Mouse (Mus musculus) kidney, embryonic 16.5 days (tissue): Measurements from ENCODE around the gene Ankrd23. TPM values are rescaled to one million over a fixed set of nuclear protein-coding genes. Genes with fewer than 3 reads are reported as not detected.

Experiments used
- ATAC-seq: fragments of 200-750 bp; cut with Nextera tagmentation; 2 replicates; pipeline ENCODE4 v1.8.0; 2017; ENCODE audit warnings: moderate TSS enrichment; ENCODE audit not compliant: low FRiP score, low TSS enrichment
- H3K27ac ChIP-seq: fragments of 300-500 bp; sonication (generic); 2 replicates; pipeline ENCODE4 v1.5.1; 2014; ENCODE audit warnings: low read length
- H3K27me3 ChIP-seq: fragments of 300-500 bp; sonication (generic); 2 replicates; pipeline ENCODE4 v1.6.1; 2014; ENCODE audit warnings: low read length, control low read depth, mixed read lengths; ENCODE audit not compliant: insufficient read depth
- H3K36me3 ChIP-seq: fragments of 300-500 bp; sonication (generic); 2 replicates; pipeline ENCODE4 v1.6.1; 2014; ENCODE audit warnings: low read length, control low read depth, mixed read lengths; ENCODE audit not compliant: insufficient read depth
- H3K4me1 ChIP-seq: fragments of 300-500 bp; sonication (generic); 2 replicates; pipeline ENCODE4 v1.6.1; 2014; ENCODE audit warnings: low read length, control low read depth, mixed read lengths; ENCODE audit not compliant: insufficient read depth
- H3K4me2 ChIP-seq: fragments of 300-500 bp; sonication (generic); replicated peaks from 2 replicates; pipeline ENCODE4 v1.6.1; 2014; ENCODE audit warnings: low read depth, low read length
- H3K4me3 ChIP-seq: fragments of 300-500 bp; sonication (generic); 2 replicates; pipeline ENCODE4 v1.5.1; 2014; ENCODE audit warnings: mild to moderate bottlenecking, low read length
- H3K9ac ChIP-seq: fragments of 300-500 bp; sonication (generic); replicated peaks from 2 replicates; pipeline ENCODE4 v1.6.1; 2014; ENCODE audit warnings: low read length
- H3K9me3 ChIP-seq: fragments of 300-500 bp; sonication (generic); 2 replicates; pipeline ENCODE4 v1.6.1; 2016; ENCODE audit warnings: low read length, control low read depth
- WGBS: fragments of 180-500 bp; shearing (Covaris S2); extraction: QIAGEN DNeasy Blood & Tissue Kit; methylation state at CpG from one replicate; pipeline ENCODE4 v1.1.7; 2014; 5-methylcytosine and 5-hydroxymethylcytosine counted together
- polyA plus RNA-seq: library from polyadenylated mRNA; unstranded; fragments of >200 nt; fragmentation: Nextera tagmentation; extraction: Ambion mirVana; gene quantifications from 2 replicates; pipeline ENCODE4 v1.2.1, GENCODE M21; 2015

Ankrd23 gene
- polyA plus RNA-seq, 1 experiment from 2014 or later, result 15.2 TPM

DNA sequence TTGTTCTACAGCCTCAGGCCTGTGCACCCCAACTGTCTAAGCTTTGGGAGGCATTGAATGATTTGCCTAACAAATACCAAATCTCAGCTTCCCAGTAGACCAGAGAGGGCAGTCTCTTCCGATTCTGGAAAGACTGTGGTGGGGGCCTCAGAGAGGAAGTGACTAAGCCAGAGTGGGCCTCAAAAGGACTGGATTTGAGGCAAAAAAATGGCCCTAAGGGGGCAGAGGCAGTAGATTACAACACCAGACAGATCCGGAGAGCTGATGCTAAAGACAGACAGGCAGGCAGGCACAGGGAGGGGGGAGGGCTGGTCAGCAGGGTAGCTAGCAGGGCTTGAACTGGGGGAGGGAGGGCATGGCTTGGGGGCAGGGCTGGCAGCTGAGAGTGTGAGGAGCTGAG lies 29.7 kb upstream of the Ankrd23 start:
- H3K4me2 ChIP-seq, result no peak overlapping the region
- no peaks in the 10 kb centered on the region for H3K36me3 ChIP-seq
- peaks cover 82% of the 10 kb centered on the region for H3K4me1 ChIP-seq
- peak overlapping the region; percentile 18; the same call in 1 of the 2 replicates for H3K9ac ChIP-seq
- no peak overlapping the region for H3K4me3 ChIP-seq
- no peak for ATAC-seq
- H3K27me3 ChIP-seq, result no peaks in the 10 kb centered on the region
- 13% methylated on average over 2 of the region's 2 CpGs for WGBS
- H3K27ac ChIP-seq, result no peak overlapping the region
- no peaks in the 10 kb centered on the region for H3K9me3 ChIP-seq

DNA sequence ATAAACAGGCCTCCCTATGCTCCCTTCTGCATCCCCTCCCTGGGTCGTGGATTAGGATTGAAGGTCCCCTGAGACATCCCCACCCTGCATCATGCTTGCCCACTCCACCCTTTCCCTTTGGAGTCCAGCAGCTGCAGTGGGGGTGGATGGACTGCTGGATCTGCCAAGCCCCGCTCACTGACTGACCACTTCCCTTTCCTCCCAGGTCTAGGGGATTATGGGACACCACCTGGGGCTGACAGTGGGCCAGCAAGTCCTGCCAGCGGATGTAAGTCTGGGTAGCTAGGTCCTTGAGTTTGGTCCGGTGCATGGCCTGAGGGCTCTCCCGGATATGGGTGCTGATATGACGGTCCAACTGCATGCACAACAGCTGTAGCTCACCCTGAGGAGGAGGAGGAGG lies 27.4 kb upstream of the Ankrd23 start:
- WGBS, result 67% methylated on average over 6 of the region's 6 CpGs

DNA sequence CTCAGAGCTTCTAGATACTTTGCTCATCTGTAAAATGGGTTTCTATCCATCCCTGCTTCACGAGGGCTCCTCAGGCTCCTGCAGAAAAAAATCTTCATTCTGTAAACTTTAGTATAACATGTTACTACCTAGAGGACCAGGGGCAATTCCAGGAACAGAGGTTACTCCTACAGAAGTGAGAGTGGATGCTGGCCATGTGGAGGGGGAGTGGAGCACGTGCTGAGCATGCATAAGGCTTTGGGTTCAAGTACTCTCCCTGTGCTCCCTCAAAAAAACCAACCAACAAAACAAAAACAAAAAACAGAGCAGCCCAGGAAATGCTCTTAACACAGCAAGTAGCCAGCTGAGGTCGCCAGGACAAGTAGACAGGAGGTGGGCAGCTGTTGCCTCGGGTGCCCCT lies 26.9 kb upstream of the Ankrd23 start:
- 40% methylated on average over 4 of the region's 4 CpGs for WGBS
- H3K4me1 ChIP-seq, result peaks cover 84% of the 10 kb centered on the region
- no peaks in the 10 kb centered on the region for H3K9me3 ChIP-seq
- no peak overlapping the region for H3K4me3 ChIP-seq
- H3K27ac ChIP-seq, result peak overlapping the region; percentile 73; the same call in 1 of the 2 replicates
- ATAC-seq, result no peak
- H3K27me3 ChIP-seq, result no peaks in the 10 kb centered on the region
- H3K9ac ChIP-seq, result no peak overlapping the region
- H3K4me2 ChIP-seq, result no peak overlapping the region
- H3K36me3 ChIP-seq, result no peaks in the 10 kb centered on the region

More for the DNA sequence above, 27.4 kb upstream of the Ankrd23 start:
- no peak overlapping the region for H3K4me2 ChIP-seq
- ATAC-seq, result no peak
- H3K36me3 ChIP-seq, result no peaks in the 10 kb centered on the region
- no peak overlapping the region for H3K4me3 ChIP-seq
- no peak overlapping the region for H3K27ac ChIP-seq
- H3K9ac ChIP-seq, result no peak overlapping the region
- no peaks in the 10 kb centered on the region for H3K9me3 ChIP-seq
- H3K4me1 ChIP-seq, result peaks cover 84% of the 10 kb centered on the region
- H3K27me3 ChIP-seq, result no peaks in the 10 kb centered on the region

DNA sequence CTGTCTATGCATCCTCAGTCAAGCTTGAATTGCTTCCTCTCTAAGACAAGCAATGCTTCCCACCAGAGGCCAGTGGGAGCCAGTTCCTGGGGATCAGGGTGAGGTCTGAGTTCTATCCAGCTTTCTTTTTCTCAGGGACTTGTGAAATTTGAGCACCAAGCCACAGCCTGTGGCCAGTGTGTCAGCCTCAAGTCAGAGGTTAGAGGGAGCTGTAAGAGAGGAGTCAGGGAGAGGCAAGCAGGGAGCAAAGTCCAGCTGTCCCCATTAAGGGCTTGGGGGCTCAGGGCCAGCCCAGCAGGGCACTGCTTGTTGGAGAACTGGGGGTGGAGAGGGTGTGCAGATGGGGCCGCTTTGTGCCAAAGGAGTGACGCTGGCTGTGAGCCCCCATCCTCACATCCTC lies 26.5 kb upstream of the Ankrd23 start:
- Histone ChIP-seq H3K27ac (peak overlapping the region; percentile 73), H3K9ac (peak overlapping the region; percentile 6; the same call in 1 of the 2 replicates), H3K9me3 (no peaks in the 10 kb centered on the region), H3K4me2 (no peak overlapping the region), H3K4me3 (no peak overlapping the region), H3K27me3 (no peaks in the 10 kb centered on the region), H3K4me1 (peaks cover 84% of the 10 kb centered on the region), H3K36me3 (no peaks in the 10 kb centered on the region)
- peak; percentile 14 for ATAC-seq
- 29% methylated on average over 2 of the region's 2 CpGs for WGBS

DNA sequence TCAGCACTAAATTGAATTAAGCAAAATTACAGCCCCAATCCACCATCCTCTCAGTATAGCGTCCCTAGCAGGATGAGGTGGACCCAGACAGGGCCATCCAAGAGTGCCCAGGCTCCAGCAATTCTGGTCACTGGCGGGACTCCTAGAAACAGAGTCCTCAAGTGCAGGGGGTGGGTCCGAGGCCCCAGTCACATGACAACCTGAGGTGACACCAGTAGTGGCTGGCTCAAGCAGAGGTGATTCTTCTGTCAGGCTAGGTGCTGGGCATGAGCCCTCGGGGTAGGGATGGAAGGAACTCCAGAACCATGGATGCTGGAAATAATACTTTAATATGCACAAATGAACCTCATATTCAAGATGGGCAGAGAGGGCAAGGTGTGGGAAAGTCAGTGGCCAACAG lies 25.7 kb upstream of the Ankrd23 start:
- no peaks in the 10 kb centered on the region for H3K27me3 ChIP-seq
- 0 out of 2 replicates have a peak overlapping the region, but pooled peaks have one; percentile 5 for H3K9ac ChIP-seq
- H3K4me3 ChIP-seq, result no peak overlapping the region
- no peaks in the 10 kb centered on the region for H3K36me3 ChIP-seq
- no peaks in the 10 kb centered on the region for H3K9me3 ChIP-seq
- H3K4me1 ChIP-seq, result peaks cover 78% of the 10 kb centered on the region
- no peak overlapping the region for H3K4me2 ChIP-seq
- ATAC-seq, result no peak
- WGBS, result 50% methylated on average over 4 of the region's 4 CpGs
- H3K27ac ChIP-seq, result no peak overlapping the region; the same call in 1 of the 2 replicates

DNA sequence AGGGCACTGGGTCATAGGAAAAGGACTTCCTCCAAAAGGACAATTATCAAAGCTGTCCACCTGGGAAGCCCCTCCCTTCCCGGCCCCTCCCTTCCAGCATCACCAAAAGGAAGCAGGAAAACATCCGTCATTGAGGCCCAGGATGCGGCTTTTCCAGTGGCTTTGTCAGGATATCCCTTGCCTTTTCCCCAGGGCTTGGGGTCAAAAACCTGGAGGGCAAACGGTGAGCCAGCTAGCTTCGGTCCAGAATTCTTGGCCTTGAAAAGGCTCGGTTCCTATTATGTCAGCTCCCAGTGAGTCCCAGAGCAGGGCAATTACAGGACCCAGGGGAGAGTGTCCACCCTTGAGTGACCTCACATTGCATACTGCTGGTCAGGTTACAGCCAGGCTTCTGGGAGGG lies 24.2 kb upstream of the Ankrd23 start:
- ATAC-seq, result no peak
- H3K9me3 ChIP-seq, result no peaks in the 10 kb centered on the region
- no peak overlapping the region for H3K9ac ChIP-seq
- H3K4me3 ChIP-seq, result no peak overlapping the region
- peak overlapping the region; percentile 69 for H3K27ac ChIP-seq
- no peak overlapping the region for H3K4me2 ChIP-seq
- WGBS, result 20% methylated on average over 6 of the region's 6 CpGs
- peaks cover 67% of the 10 kb centered on the region for H3K4me1 ChIP-seq
- H3K36me3 ChIP-seq, result no peaks in the 10 kb centered on the region
- H3K27me3 ChIP-seq, result no peaks in the 10 kb centered on the region

DNA sequence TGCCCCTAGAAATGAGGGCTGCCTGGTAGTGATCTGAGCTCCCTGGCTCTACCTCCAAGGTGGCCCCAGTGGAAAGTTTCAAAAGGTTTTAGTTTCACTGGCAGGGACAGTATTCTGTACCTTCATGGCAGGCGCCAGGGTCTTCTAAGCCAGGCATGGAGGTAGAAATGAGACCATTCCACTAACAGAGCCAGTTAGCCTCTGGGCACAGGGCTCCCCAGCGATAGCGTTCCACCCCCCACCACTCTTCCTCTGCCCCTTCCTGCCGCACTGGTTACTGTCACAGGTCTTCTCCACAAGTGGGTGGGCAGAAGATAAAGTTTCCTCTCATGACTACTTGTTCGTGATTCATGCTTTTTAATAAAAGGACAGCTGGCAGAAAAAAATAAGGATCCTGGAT lies 23.2 kb upstream of the Ankrd23 start:
- no peak for ATAC-seq
- peaks cover 76% of the 10 kb centered on the region for H3K4me1 ChIP-seq
- H3K27me3 ChIP-seq, result no peaks in the 10 kb centered on the region
- H3K9me3 ChIP-seq, result no peaks in the 10 kb centered on the region
- H3K4me3 ChIP-seq, result no peak overlapping the region
- H3K36me3 ChIP-seq, result 0 out of 2 replicates have a peak, but pooled peaks cover 3% of the 10 kb centered on the region
- no peak overlapping the region; the same call in 1 of the 2 replicates for H3K9ac ChIP-seq
- peak overlapping the region; percentile 98; the same call in 1 of the 2 replicates for H3K27ac ChIP-seq
- H3K4me2 ChIP-seq, result no peak overlapping the region
- 40% methylated on average over 5 of the region's 5 CpGs for WGBS

DNA sequence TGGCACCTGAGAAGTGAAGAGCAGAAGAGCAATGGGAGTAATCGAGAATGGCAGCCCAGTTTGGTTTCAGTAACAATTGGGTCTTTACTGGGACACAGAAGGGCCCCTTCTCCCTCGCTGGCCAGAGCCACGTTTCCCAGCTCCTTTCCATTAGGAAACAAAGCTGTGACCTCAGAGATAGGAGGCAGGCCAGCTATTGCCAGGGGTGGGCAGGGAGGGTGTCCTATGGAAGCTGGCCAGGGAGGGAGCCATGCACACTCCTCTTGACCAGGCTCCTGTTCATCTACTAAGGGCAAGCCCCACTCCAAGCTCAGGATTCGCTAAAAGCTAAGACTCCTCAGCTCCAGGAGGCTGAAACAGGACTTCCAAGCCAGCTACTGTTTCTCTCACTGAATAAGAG lies 22.6 kb upstream of the Ankrd23 start:
- no peak for ATAC-seq
- WGBS, result 9% methylated on average over 4 of the region's 4 CpGs
- H3K4me3 ChIP-seq, result peak overlapping the region; percentile 89
- no peaks in the 10 kb centered on the region for H3K27me3 ChIP-seq
- peaks cover 76% of the 10 kb centered on the region for H3K4me1 ChIP-seq
- H3K27ac ChIP-seq, result peak overlapping the region; percentile 98
- H3K9me3 ChIP-seq, result no peaks in the 10 kb centered on the region
- peak overlapping the region; percentile 97 for H3K4me2 ChIP-seq
- H3K36me3 ChIP-seq, result peaks cover 6% of the 10 kb centered on the region
- H3K9ac ChIP-seq, result peak overlapping the region; percentile 90

DNA sequence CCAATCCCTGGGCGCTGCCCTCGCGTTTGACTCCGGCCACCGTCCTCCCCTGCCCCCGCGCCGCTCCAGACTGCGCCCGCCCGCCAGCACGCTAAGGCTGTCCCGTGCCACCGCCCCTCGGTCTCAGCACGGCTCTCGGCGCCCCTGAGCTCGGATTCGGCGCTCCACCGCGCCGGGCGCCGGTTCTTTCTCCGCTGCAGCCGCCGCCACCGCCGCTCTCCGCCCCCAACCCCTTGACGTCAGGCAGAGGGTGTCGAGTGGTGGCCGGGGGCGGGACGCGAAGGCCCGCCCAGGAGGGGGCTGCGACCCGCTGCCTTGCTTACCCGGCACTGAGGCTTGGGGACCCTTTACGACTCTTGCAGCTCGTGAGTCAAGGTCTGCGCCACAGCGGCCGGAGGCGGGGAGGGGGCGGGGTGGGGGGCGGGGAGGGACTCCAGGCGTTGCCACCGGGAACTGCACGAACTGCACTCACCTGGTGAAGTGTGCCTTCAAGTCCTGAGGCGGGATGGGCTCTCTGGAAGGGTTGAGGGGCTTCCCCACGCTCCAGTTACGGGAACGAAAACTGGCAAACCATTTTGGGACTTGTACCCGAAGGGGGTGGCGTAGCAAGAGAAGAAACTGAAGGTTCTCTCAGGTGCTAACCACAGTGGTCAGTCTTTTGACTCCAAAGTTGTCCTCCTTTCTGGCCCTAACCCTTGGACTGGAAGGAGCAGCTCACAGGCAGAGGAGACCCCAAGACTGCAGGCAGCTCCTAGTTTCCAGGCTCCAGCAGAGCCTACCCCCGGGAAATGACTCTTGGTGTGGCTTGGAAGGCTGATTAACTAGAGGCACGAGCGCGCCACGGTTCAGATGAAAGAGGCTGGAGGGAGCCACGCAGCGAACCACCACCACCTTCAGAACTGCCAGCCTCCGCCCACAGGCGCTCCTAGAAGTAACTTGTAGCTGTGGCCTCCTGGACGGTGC lies 21.6 kb upstream of the Ankrd23 start, which contains the start of gene Sema4c:
TSS of gene Sema4c (minus strand) at position 319 of the 963 bp plus-strand sequence.
- H3K27me3 ChIP-seq, result no peaks in the 10 kb centered on the region
- peak within 1 kb of the TSS; percentile 90 for H3K9ac ChIP-seq
- under 1% methylated on average over 64 of the region's 69 CpGs for WGBS
- peak within 1 kb of the TSS; percentile 89 for H3K4me3 ChIP-seq
- H3K9me3 ChIP-seq, result no peaks in the 10 kb centered on the region
- H3K36me3 ChIP-seq, result peaks cover 16% of the 10 kb centered on the region
- peak; percentile 73 for ATAC-seq
- peaks cover 77% of the 10 kb centered on the region for H3K4me1 ChIP-seq
- peak within 1 kb of the TSS; percentile 97 for H3K4me2 ChIP-seq
- H3K27ac ChIP-seq, result peak within 1 kb of the TSS; percentile 98
